Mouse (Mus musculus): ENCODE results near the gene Abhd12b. TPM values are rescaled to one million over a fixed set of nuclear protein-coding genes. Genes with fewer than 3 reads are reported as not detected.

Abhd12b gene
- not detected for total RNA-seq (2021)
- long read RNA-seq, experiment 1, result 0 reads
- long read RNA-seq, experiment 2, result 0 reads

DNA sequence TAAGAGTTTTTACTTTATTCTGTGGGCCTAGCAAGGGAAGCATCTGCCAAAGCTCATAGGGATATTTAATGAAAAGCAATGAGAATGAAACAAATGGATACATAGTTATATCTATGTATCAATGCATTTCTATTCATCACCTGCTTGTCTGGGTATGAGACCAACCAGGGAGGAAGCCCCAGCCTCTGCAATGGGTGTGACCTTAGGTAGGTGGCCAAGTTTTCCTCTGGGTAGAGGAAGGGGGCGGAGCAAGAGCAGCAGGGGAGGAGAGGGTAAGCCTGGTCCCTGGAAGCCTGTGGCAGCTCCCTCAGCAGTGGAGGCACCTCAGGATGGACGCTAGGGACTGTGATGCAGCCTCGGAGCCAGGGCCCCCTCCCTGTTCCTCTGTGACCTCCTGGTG lies at the start of gene Abhd12b:
Gene Abhd12b (plus strand): TSS at position 301 of the 400 bp plus-strand sequence.
- no peak for TF ChIP-seq CTCF (IDR thresholded peaks at IDR 0.05)
- no peak within 1 kb of the TSS for H3K4me3 ChIP-seq
- intact Hi-C loops (cut with DNase I), result no loop called here
- no peak within 1 kb of the TSS for H3K27ac ChIP-seq
- no peak for DNase-seq

DNA sequence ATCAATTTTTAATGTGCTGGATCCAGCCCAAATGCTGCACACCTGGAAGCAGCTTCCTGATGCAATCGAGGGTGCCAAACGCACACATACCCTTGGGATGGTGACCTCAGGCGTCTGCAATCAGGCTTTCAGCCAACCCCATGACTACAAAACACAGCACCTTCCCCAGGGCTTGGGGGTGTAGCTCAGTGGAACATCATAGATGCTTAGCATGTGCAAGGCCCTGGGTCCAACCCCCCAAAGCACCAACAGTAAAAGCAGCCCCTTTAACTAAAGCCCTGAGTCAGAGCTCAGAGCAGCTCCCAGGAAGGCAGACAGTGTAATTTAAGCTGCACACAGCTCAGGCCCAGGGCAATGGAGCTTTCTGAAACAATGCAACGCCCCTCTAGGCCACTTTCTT lies 49.7 kb upstream of the Abhd12b start:
- peak; percentile 42 for DNase-seq
- Histone ChIP-seq H3K27ac (peak overlapping the region; percentile 54), H3K4me3 (no peak overlapping the region)
- intact Hi-C loops (cut with DNase I), result no loop called here
- TF ChIP-seq CTCF (IDR thresholded peaks at IDR 0.05), result no peak

DNA sequence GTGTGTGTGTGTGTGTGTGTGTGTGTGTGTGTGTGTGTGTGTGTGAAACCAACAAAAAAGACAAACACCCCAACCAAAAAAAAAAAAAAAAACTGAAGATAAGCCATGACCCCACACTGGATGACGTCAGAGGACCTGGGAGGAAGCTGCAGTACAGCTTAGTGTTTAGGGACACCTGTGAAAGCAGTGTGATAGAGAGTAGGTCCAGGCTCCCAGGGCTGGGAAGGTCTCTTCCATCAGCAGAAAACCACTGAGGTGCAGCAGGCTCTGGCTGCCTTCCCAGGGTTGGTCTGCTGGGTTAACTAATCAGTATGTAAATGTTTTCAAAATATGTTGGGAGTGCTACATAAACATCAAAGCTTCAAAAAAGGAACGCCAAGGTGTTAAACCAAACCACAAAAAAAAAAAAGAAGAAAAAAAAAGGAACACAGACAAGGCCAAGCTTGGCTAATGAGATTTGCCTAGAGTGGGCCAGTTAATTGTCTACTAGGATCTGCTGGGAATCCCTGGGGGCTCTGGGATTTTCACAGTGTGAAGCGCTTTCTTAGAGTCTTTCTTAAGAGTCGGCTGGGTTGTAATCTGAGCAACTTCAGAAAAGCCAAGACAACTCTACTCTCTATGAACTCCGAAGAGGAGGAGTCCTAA lies 49.0 kb upstream of the Abhd12b start:
- intact Hi-C loops (cut with DNase I), result no loop called here
- Histone ChIP-seq H3K4me3 (no peak overlapping the region), H3K27ac (peak overlapping the region; percentile 28; the same call in 1 of the 2 replicates)
- DNase-seq, result no peak
- TF ChIP-seq CTCF (IDR thresholded peaks at IDR 0.05), result no peak

DNA sequence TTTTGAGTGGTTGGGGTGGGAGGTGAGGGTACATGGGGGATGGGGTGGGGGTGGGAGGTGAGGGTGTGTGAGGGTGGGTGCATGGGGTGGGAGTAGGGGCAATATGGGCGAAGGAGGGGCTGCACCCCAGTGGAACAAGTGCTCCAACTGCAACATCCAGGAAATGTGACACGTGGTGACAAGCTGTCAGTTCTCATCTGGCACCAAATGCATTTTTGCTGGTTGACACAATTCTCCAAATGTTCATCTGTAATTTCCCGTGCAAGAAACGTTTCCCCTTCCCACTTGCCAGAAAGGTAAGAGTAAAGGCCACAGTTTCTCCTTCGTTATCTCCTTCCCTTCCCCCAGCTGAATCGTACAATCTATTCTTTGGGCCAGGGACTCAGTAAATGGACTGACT lies 48.1 kb upstream of the Abhd12b start:
- no peak for TF ChIP-seq CTCF (IDR thresholded peaks at IDR 0.05)
- intact Hi-C loops (cut with DNase I), result no loop called here
- Histone ChIP-seq H3K27ac (peak overlapping the region; percentile 64), H3K4me3 (no peak overlapping the region)
- no peak for DNase-seq

DNA sequence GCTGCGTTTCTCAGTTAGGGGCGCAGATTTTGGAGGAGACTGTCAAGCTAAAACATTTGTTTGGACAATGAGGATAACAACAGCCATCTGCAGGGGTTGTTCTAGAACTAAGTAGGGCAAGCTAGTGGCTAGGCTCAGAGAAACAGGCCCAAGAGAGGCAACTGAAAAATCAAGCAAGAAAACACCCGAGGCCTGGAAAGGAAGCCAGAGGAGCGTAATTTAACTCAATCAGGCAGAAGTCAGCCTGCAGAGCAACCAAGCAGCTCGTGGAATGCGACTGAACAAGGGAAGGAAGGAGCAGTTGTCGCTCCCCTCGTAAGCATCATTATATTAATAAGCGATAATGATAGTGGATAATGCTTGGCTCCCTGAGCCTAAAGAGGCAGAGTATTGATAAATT lies 47.4 kb upstream of the Abhd12b start:
- no peak for TF ChIP-seq CTCF (IDR thresholded peaks at IDR 0.05)
- no peak for DNase-seq
- peak overlapping the region; percentile 64 for H3K27ac ChIP-seq
- intact Hi-C loops (cut with DNase I), result no loop called here
- H3K4me3 ChIP-seq, result no peak overlapping the region

DNA sequence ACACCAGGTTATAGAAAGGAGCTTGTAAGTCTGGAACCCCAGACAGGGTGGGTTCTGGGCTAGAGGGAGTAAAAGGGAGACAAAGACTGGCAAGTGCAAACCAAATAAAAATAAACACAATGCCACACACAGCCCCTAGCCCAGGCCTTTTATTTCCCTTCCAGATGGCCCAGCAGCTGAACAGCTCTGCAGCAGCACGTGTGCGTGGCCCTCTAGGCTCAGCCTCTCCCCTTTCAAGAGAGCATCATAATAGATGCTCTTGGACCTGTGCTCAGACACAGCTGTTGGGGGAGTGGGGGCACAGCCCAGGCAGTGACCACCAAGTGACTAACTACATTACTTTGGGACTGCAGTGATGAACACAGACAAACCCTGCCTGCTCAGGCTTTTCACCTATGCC lies 45.8 kb upstream of the Abhd12b start:
- DNase-seq, result no peak
- no peak overlapping the region for H3K27ac ChIP-seq
- no peak overlapping the region for H3K4me3 ChIP-seq
- intact Hi-C loops (cut with DNase I), result no loop called here
- no peak for TF ChIP-seq CTCF (IDR thresholded peaks at IDR 0.05)

DNA sequence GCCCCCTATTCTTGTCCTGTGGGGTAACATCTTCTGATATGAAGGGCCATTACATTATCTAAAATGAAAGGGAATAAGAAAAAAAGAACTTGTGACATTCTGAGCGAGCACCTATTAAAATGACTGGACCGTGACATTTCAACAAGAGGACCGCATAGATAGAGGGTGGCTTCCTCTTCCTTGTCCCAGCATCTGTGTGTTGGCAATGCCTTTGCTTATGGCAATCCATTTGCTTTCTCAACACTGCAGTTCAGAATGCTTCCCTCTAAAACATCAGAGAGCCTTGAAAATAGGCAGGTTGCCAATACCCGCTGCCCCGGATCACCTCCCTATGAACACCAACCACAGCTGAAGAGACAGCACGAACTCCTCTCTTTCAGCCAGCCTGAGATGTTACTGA lies 44.0 kb upstream of the Abhd12b start:
- Histone ChIP-seq H3K4me3 (peak overlapping the region; percentile 98), H3K27ac (no peak overlapping the region)
- intact Hi-C loops (cut with DNase I), result no loop called here
- DNase-seq, result no peak
- no peak for TF ChIP-seq CTCF (IDR thresholded peaks at IDR 0.05)

DNA sequence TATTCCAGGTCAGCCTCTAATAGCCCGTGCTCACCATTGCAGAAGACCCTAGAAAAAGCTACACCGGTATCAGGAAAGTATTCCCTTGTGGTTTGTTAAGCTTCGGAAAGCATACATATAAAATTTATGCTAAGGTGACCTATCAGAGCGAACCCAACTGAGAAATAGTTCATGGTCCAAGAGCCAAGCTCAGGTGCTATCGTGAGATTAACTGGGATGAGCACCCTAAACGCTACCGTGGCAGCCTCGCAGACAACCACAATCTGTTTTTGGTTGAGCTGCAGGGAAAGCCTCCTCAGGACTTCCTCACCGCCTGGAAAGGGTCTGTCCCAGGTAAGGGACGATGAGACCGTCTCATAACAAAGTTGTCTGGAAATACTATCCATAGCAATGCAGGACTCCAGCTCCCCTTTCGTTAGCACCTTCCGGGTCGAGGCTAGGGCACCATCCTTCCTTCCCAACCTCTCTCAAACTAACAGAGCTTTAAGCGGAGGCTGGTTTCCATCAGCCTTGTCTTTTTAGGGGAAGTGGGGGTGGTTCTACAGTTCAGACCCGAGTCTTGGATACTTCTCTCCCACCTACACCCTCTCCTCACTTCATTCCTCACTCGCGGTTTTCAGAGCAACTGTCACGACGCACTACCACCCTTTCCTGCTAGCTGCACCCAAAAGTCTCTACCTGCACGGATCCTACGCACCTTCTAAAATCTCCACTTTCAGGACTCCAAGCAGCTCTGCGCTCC lies 43.4 kb upstream of the Abhd12b start:
- no peak for DNase-seq
- H3K4me3 ChIP-seq, result peak overlapping the region; percentile 98
- TF ChIP-seq CTCF (IDR thresholded peaks at IDR 0.05), result no peak
- intact Hi-C loops (cut with DNase I), result no loop called here
- peak overlapping the region; percentile 96 for H3K27ac ChIP-seq

DNA sequence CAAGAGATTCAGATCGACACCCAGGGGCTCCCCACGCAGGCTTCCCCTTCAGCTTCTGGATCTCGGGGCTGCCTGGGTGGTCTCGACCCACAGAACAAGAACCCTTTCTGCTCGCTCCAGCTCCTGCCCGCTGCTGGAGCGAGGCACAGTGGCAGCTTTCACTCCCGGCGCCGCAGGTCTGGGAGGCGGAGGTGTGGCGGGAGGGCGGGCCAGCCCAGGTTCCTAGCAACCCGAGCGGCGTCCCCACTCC lies 42.9 kb upstream of the Abhd12b start:
- no peak for TF ChIP-seq CTCF (IDR thresholded peaks at IDR 0.05)
- intact Hi-C loops (cut with DNase I), result no loop called here
- Histone ChIP-seq H3K27ac (peak overlapping the region; percentile 96), H3K4me3 (peak overlapping the region; percentile 98)
- DNase-seq, result no peak

DNA sequence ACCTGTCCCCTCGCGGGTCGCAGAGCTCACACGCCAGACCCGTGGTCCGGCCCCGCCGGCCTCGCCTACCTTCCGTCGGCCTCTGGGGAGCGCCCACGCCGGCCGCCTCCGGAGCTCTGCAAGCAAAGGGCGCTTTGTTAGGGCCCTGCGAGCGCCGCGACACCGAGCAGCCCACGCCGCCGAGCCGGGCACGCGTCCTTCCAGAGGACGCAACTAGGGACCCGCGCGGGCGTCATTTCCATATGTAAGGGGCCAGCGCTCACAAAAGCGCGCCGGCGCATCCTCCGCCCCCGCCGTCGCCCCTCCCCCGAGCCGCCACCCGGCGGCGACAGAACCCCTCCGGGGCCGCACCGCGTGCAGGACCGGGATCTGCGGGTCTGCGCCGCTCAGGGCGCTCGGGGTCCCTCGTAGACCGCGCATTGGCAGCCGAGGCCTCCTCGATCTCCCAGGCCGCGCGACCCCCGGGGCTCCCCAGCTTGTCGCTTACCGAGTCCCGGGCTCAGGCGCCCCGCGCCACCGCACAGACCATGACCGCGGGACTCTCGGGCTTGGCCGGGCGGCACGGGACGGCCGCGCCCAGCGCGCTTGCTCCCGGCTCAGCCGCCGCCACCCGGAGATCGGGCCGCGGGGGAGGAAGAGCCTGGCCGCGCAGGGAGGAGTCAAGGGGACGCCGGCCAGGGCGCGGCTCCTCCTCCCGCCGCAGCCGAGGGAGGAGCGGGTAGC lies 42.4 kb upstream of the Abhd12b start:
- peak; percentile 19; the same call in 1 of the 2 replicates for TF ChIP-seq CTCF (IDR thresholded peaks at IDR 0.05)
- Histone ChIP-seq H3K27ac (peak overlapping the region; percentile 96), H3K4me3 (peak overlapping the region; percentile 98)
- intact Hi-C loops (cut with DNase I), result loop anchor here (2.0 kb wide), 1 partner anchor 35 kb away; no protein-coding TSS in a partner anchor
- peak; percentile 91 for DNase-seq

DNA sequence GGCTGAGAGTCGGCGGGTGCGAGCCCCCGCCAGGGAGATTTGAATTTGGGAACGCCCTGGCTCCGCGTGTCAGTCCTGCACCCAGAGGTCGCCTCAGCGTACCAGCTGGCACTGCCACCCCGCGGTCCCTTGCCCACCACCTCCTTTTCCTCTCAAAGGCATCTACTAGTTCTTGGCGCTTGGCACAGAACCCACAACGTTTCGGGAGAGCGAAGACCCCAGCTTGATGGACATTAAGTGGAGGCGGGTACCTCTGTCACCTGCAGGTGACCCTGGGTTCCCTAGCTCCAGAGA lies 41.9 kb upstream of the Abhd12b start:
- intact Hi-C loops (cut with DNase I), result loop anchor here (2.0 kb wide), 1 partner anchor 35 kb away; no protein-coding TSS in a partner anchor
- no peak for DNase-seq
- no peak for TF ChIP-seq CTCF (IDR thresholded peaks at IDR 0.05)
- Histone ChIP-seq H3K4me3 (peak overlapping the region; percentile 98), H3K27ac (peak overlapping the region; percentile 96)

DNA sequence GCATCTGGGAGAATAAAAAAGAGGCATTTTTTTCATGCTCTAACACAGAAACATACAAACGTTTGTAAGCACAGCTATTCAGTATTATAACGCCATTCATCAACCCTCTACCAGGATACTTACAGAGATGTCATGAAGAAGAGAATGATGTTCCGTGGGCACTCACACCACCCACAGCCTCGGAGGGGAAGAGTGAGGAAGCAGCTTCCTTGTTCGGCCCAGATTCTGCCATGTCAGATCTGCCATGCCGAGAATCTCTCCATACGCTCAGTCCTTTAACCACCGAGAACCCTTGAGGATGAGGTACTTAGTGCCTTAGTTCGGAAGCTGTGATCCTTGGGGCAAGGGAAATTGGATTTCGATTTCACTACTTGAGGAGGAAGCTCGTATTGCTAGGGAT lies 40.6 kb upstream of the Abhd12b start, which contains the start of gene Nin:
Gene Nin (minus strand): TSS at position 367 of the 400 bp plus-strand sequence.
- Histone ChIP-seq H3K27ac (no peak within 1 kb of the TSS), H3K4me3 (no peak within 1 kb of the TSS)
- no peak for DNase-seq
- no peak for TF ChIP-seq CTCF (IDR thresholded peaks at IDR 0.05)
- intact Hi-C loops (cut with DNase I), result loop anchor here (2.0 kb wide), 1 partner anchor 33 kb away; no protein-coding TSS in a partner anchor

DNA sequence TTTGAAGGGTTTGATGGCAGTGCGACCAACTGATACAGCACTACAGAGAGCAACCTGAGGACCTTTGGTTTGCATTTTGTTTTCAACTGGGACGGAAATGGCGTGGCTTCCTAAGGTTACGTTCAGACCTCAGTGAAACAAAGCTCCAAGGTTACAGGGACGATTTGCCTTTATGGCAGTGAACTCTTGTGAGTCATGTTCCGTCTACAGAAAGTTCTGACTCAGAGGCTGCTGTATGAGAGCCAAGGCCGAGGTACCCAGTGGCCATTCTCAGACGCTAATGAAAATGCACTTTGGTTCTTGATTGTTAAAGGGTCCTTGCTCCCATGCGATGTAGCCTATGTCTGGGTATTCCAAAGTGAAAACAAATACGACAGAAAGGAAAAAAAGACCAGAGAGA lies 36.8 kb upstream of the Abhd12b start:
- no peak for DNase-seq
- intact Hi-C loops (cut with DNase I), result no loop called here
- no peak overlapping the region for H3K4me3 ChIP-seq
- H3K27ac ChIP-seq, result no peak overlapping the region
- no peak for TF ChIP-seq CTCF (IDR thresholded peaks at IDR 0.05)

Measured in gastrocnemius, adult 2 months (tissue).